Mouse (Mus musculus): ENCODE measurements around the gene Trex1. TPM values are rescaled to one million over a fixed set of nuclear protein-coding genes. Genes with fewer than 3 reads are reported as not detected.

Gene Trex1
- polyA plus RNA-seq, 1 experiment from 2014 or later: 60.4 TPM

- whole genome bisulfite sequencing (ENCODE audit: missing documents): 2% methylated on average over 93 of the region's 102 CpGs
- no peak within 1 kb of the TSS for H3K27ac ChIP-seq
- peaks cover 21% of the 10 kb centered on the region for H3K36me3 ChIP-seq (ENCODE audit: inconsistent target)
- no peaks in the 10 kb centered on the region for H3K79me2 ChIP-seq (ENCODE audit: inconsistent target)
- H3K4me3 ChIP-seq (ENCODE audit: inconsistent target): no peak within 1 kb of the TSS
Measured at GRCm38 (mm10) chr9:109095137-109095982, 35.8 kb upstream of the Trex1 start, which contains the start of gene Plxnb1. Gene Plxnb1 (plus strand): TSS chr9:109095389.

GRCm38 (mm10) chr9:109094553-109095136 is 35.1 kb upstream of the Trex1 start:
- H3K36me3 ChIP-seq (ENCODE audit: inconsistent target): peaks cover 28% of the 10 kb centered on the region
- 15% methylated on average over 21 of the region's 21 CpGs for WGBS (ENCODE audit: missing documents)
- H3K27ac ChIP-seq: no peak overlapping the region
- no peaks in the 10 kb centered on the region for H3K79me2 ChIP-seq (ENCODE audit: inconsistent target)
- H3K4me3 ChIP-seq (ENCODE audit: inconsistent target): no peak overlapping the region

- 62% methylated on average over 9 of the region's 11 CpGs for WGBS (ENCODE audit: missing documents)
- Histone ChIP-seq H3K4me3 (ENCODE audit: inconsistent target) (no peak overlapping the region), H3K79me2 (ENCODE audit: inconsistent target) (no peaks in the 10 kb centered on the region), H3K27ac (no peak overlapping the region), H3K36me3 (ENCODE audit: inconsistent target) (peaks cover 34% of the 10 kb centered on the region)
Measured at GRCm38 (mm10) chr9:109093786-109094552, 34.4 kb upstream of the Trex1 start.

- WGBS (ENCODE audit: missing documents): 93% methylated on average over 6 of the region's 6 CpGs
- no peaks in the 10 kb centered on the region for H3K79me2 ChIP-seq (ENCODE audit: inconsistent target)
- peaks cover 34% of the 10 kb centered on the region for H3K36me3 ChIP-seq (ENCODE audit: inconsistent target)
- no peak overlapping the region for H3K27ac ChIP-seq
- H3K4me3 ChIP-seq (ENCODE audit: inconsistent target): no peak overlapping the region
Measured at GRCm38 (mm10) chr9:109092799-109093198, 33.3 kb upstream of the Trex1 start.

GRCm38 (mm10) chr9:109091802-109092201 is 32.3 kb upstream of the Trex1 start:
- peaks cover 34% of the 10 kb centered on the region for H3K36me3 ChIP-seq (ENCODE audit: inconsistent target)
- no peak overlapping the region for H3K27ac ChIP-seq
- WGBS (ENCODE audit: missing documents): 95% methylated on average over 8 of the region's 8 CpGs
- H3K79me2 ChIP-seq (ENCODE audit: inconsistent target): no peaks in the 10 kb centered on the region
- H3K4me3 ChIP-seq (ENCODE audit: inconsistent target): no peak overlapping the region

- Histone ChIP-seq H3K4me3 (ENCODE audit: inconsistent target) (no peak overlapping the region), H3K27ac (no peak overlapping the region), H3K36me3 (ENCODE audit: inconsistent target) (peaks cover 34% of the 10 kb centered on the region), H3K79me2 (ENCODE audit: inconsistent target) (no peaks in the 10 kb centered on the region; the same call in 1 of the 2 replicates)
- WGBS (ENCODE audit: missing documents): 95% methylated on average over 15 of the region's 15 CpGs
Measured at GRCm38 (mm10) chr9:109090446-109090845, 30.9 kb upstream of the Trex1 start.

- Histone ChIP-seq H3K79me2 (ENCODE audit: inconsistent target) (peaks cover 20% of the 10 kb centered on the region), H3K36me3 (ENCODE audit: inconsistent target) (peaks cover 34% of the 10 kb centered on the region)
- WGBS (ENCODE audit: missing documents): 15% methylated on average over 5 of the region's 5 CpGs
Measured at GRCm38 (mm10) chr9:109087987-109088386, 28.5 kb upstream of the Trex1 start.

GRCm38 (mm10) chr9:109084922-109085321 is 25.4 kb upstream of the Trex1 start:
- WGBS (ENCODE audit: missing documents): 28% methylated on average over 2 of the region's 2 CpGs
- Histone ChIP-seq H3K4me3 (ENCODE audit: inconsistent target) (no peak overlapping the region), H3K36me3 (ENCODE audit: inconsistent target) (peaks cover 9% of the 10 kb centered on the region), H3K79me2 (ENCODE audit: inconsistent target) (peaks cover 51% of the 10 kb centered on the region), H3K27ac (no peak overlapping the region)

More at GRCm38 (mm10) chr9:109087987-109088386, 28.5 kb upstream of the Trex1 start:
- no peak overlapping the region for H3K4me3 ChIP-seq (ENCODE audit: inconsistent target)
- no peak overlapping the region for H3K27ac ChIP-seq

GRCm38 (mm10) chr9:109082124-109082800 is 22.7 kb upstream of the Trex1 start, which contains the start of the genes Ccdc51 and Tma7:
Gene Ccdc51 (plus strand): TSS chr9:109082493.
Gene Tma7 (minus strand): TSS chr9:109082587.
- Histone ChIP-seq H3K4me3 (ENCODE audit: inconsistent target) (peak within 1 kb of the TSS; percentile 41), H3K36me3 (ENCODE audit: inconsistent target) (0 out of 2 replicates have a peak, but pooled peaks cover 4% of the 10 kb centered on the region), H3K79me2 (ENCODE audit: inconsistent target) (peaks cover 63% of the 10 kb centered on the region), H3K27ac (peak within 1 kb of the TSS; percentile 12)
- WGBS (ENCODE audit: missing documents): 2% methylated on average over 33 of the region's 37 CpGs

- Histone ChIP-seq H3K79me2 (ENCODE audit: inconsistent target) (peaks cover 63% of the 10 kb centered on the region), H3K27ac (peak overlapping the region; percentile 12), H3K4me3 (ENCODE audit: inconsistent target) (peak overlapping the region; percentile 41), H3K36me3 (ENCODE audit: inconsistent target) (0 out of 2 replicates have a peak, but pooled peaks cover 4% of the 10 kb centered on the region)
- WGBS (ENCODE audit: missing documents): 5% methylated on average over 11 of the region's 11 CpGs
Measured at GRCm38 (mm10) chr9:109081749-109082123, 22.2 kb upstream of the Trex1 start.

GRCm38 (mm10) chr9:109080516-109080915 is 21.0 kb upstream of the Trex1 start:
- Histone ChIP-seq H3K4me3 (ENCODE audit: inconsistent target) (no peak overlapping the region), H3K36me3 (ENCODE audit: inconsistent target) (0 out of 2 replicates have a peak, but pooled peaks cover 4% of the 10 kb centered on the region), H3K79me2 (ENCODE audit: inconsistent target) (peaks cover 63% of the 10 kb centered on the region), H3K27ac (no peak overlapping the region)
- 96% methylated on average over 3 of the region's 3 CpGs for WGBS (ENCODE audit: missing documents)

- peak within 1 kb of the TSS; percentile 57 for H3K27ac ChIP-seq
- peaks cover 25% of the 10 kb centered on the region for H3K36me3 ChIP-seq (ENCODE audit: inconsistent target)
- peak within 1 kb of the TSS; percentile 91 for H3K4me3 ChIP-seq (ENCODE audit: inconsistent target)
- H3K79me2 ChIP-seq (ENCODE audit: inconsistent target): peaks cover 21% of the 10 kb centered on the region
- under 1% methylated on average over 54 of the region's 57 CpGs for WGBS (ENCODE audit: missing documents)
Measured at GRCm38 (mm10) chr9:109073661-109074573, 14.4 kb upstream of the Trex1 start, which contains the start of gene Atrip. Gene Atrip (minus strand): TSS chr9:109074124.

- Histone ChIP-seq H3K4me3 (ENCODE audit: inconsistent target) (no peak overlapping the region), H3K79me2 (ENCODE audit: inconsistent target) (peaks cover 14% of the 10 kb centered on the region), H3K27ac (no peak overlapping the region), H3K36me3 (ENCODE audit: inconsistent target) (peaks cover 72% of the 10 kb centered on the region)
- WGBS (ENCODE audit: missing documents): 100% methylated on average over 3 of the region's 3 CpGs
Measured at GRCm38 (mm10) chr9:109068095-109068735, 8.7 kb upstream of the Trex1 start.

Measured in macrophage (primary cell).